Mouse (Mus musculus) CH12.LX (cell line): ENCODE data around the gene Fbxl17.

Experiments
- CHD2 ChIP-seq: IDR thresholded peaks from 2 replicates; pipeline ENCODE4 v1.6.1; 2011; ENCODE audit warnings: low read length, improper control_type of control experiment
- CTCF ChIP-seq, 2 experiments: IDR thresholded peaks in 1 of 2; conservative IDR thresholded peaks in 1 of 2; 2 replicates each; pipeline ENCODE4 v1.5.1; 2011 to 2012; ENCODE audit warnings: low read depth in 2 of 2, low read length in 2 of 2, improper control_type of control experiment in 1 of 2, inconsistent platforms in 1 of 2, mild to moderate bottlenecking in 1 of 2, moderate library complexity in 1 of 2
- E2F4 ChIP-seq: IDR thresholded peaks from 2 replicates; pipeline ENCODE4 v1.6.1; 2011; ENCODE audit warnings: low read depth, low read length, improper control_type of control experiment; ENCODE audit not compliant: insufficient replicate concordance
- ELF1 ChIP-seq: IDR thresholded peaks from 2 replicates; pipeline ENCODE4 v1.6.1; 2014; ENCODE audit warnings: low read depth, mild to moderate bottlenecking, inconsistent platforms, low read length, improper control_type of control experiment
- EP300 ChIP-seq: IDR thresholded peaks from 2 replicates; pipeline ENCODE4 v1.6.1; 2011; ENCODE audit warnings: low read length, improper control_type of control experiment
- ETS1 ChIP-seq: conservative IDR thresholded peaks from 2 replicates; pipeline ENCODE4 v1.6.1; 2012; ENCODE audit warnings: low read depth, mild to moderate bottlenecking, inconsistent platforms, low read length, improper control_type of control experiment, moderate library complexity
- JUND ChIP-seq: conservative IDR thresholded peaks from 2 replicates; pipeline ENCODE4 v1.6.1; 2011; ENCODE audit warnings: low read depth, low read length, improper control_type of control experiment
- MAX ChIP-seq: IDR thresholded peaks from 2 replicates; pipeline ENCODE4 v1.6.1; 2011; ENCODE audit warnings: low read length, improper control_type of control experiment
- MAZ ChIP-seq: IDR thresholded peaks from 2 replicates; pipeline ENCODE4 v1.6.1; 2012; ENCODE audit warnings: low read depth, mild to moderate bottlenecking, inconsistent platforms, low read length, improper control_type of control experiment, moderate library complexity
- MXI1 ChIP-seq: IDR thresholded peaks from 2 replicates; pipeline ENCODE4 v1.6.1; 2011; ENCODE audit warnings: mild to moderate bottlenecking, low read depth, low read length, improper control_type of control experiment
- NELFE ChIP-seq: IDR thresholded peaks from 2 replicates; pipeline ENCODE4 v1.6.1; 2011; ENCODE audit warnings: low read depth, low read length, improper control_type of control experiment
- POLR2A ChIP-seq: IDR thresholded peaks from 2 replicates; pipeline ENCODE4 v1.6.1; 2011; ENCODE audit warnings: low read depth, mild to moderate bottlenecking, improper control_type of control experiment, low read length
- RAD21 ChIP-seq: IDR thresholded peaks from 2 replicates; pipeline ENCODE4 v1.6.1; 2011; ENCODE audit warnings: low read depth, mild to moderate bottlenecking, low read length, improper control_type of control experiment, moderate library complexity
- ZNF384 ChIP-seq: IDR thresholded peaks from 2 replicates; pipeline ENCODE4 v1.6.1; 2012; ENCODE audit warnings: low read depth, low read length, improper control_type of control experiment, inconsistent platforms

- no peak for TF ChIP-seq POLR2A
- TF ChIP-seq CTCF (conservative IDR thresholded peaks at IDR 0.05 in 1 of 2, IDR thresholded peaks at IDR 0.05 in 1 of 2; ENCODE audit: low read depth in 2 of 2, low read length in 2 of 2) = no peak
- TF ChIP-seq CHD2 = no peak
- TF ChIP-seq RAD21 = no peak
- no peak for TF ChIP-seq NELFE
- TF ChIP-seq ETS1 = no peak
- TF ChIP-seq ZNF384 = no peak
- TF ChIP-seq MAZ = no peak
- no peak for TF ChIP-seq E2F4
- no peak for TF ChIP-seq JUND
- no peak for TF ChIP-seq ELF1
- no peak for TF ChIP-seq MXI1
- no peak for TF ChIP-seq MAX
- no peak for TF ChIP-seq EP300
Measured at GRCm38 (mm10) chr17:63344101-63344500, 155.7 kb downstream of the Fbxl17 start.
